Mouse (Mus musculus) ES-CJ7 (cell line): ENCODE measurements at regions not wholly inside any gene's neighbourhood (a gene's known extent, or its start where the extent isn't known, plus 50 kb on each side); places are given as distances from the start of the nearest gene placed in this dataset.

Source experiments
- DNase-seq: peaks from one replicate; pipeline ENCODE4 v3.0.0; 2011; ENCODE audit warnings: low read depth, low spot score

GRCm38 (mm10) chr15:5507545-5507913, 263.5 kb upstream of the Ptger4 start:
- DNase-seq = no peak

- DNase-seq = no peak
Measured at GRCm38 (mm10) chr15:5510056-5510455, 266.1 kb upstream of the Ptger4 start.

- DNase-seq = no peak
Measured at GRCm38 (mm10) chr15:5511046-5511445, 267.1 kb upstream of the Ptger4 start.

- no peak for DNase-seq
Measured at GRCm38 (mm10) chr15:5512546-5512945, 268.6 kb upstream of the Ptger4 start.

- DNase-seq = no peak
Measured at GRCm38 (mm10) chr15:5513146-5513545, 269.2 kb upstream of the Ptger4 start.

- DNase-seq = no peak
Measured at GRCm38 (mm10) chr15:5514217-5514616, 270.2 kb upstream of the Ptger4 start.

GRCm38 (mm10) chr15:5517244-5517966, 273.4 kb upstream of the Ptger4 start:
- DNase-seq = no peak

- no peak for DNase-seq
Measured at GRCm38 (mm10) chr15:5519552-5519951, 275.6 kb upstream of the Ptger4 start.

- DNase-seq = no peak
Measured at GRCm38 (mm10) chr15:5519997-5520396, 276.0 kb upstream of the Ptger4 start.

- no peak for DNase-seq
Measured at GRCm38 (mm10) chr15:5528619-5529018, 284.6 kb upstream of the Ptger4 start.

GRCm38 (mm10) chr15:5533656-5534055, 289.7 kb upstream of the Ptger4 start:
- DNase-seq = no peak

- no peak for DNase-seq
Measured at GRCm38 (mm10) chr15:5537432-5537831, 293.4 kb upstream of the Ptger4 start.

- no peak for DNase-seq
Measured at GRCm38 (mm10) chr15:5539301-5539928, 295.4 kb upstream of the Ptger4 start.

- no peak for DNase-seq
Measured at GRCm38 (mm10) chr15:5554526-5554925, 310.5 kb upstream of the Ptger4 start.

GRCm38 (mm10) chr15:5554926-5555325, 310.9 kb upstream of the Ptger4 start:
- DNase-seq = no peak

- no peak for DNase-seq
Measured at GRCm38 (mm10) chr15:5555381-5556066, 311.5 kb upstream of the Ptger4 start.

GRCm38 (mm10) chr15:5561783-5562182, 317.8 kb upstream of the Ptger4 start:
- DNase-seq = no peak

GRCm38 (mm10) chr15:5574366-5574765, 330.4 kb upstream of the Ptger4 start:
- DNase-seq = no peak

- no peak for DNase-seq
Measured at GRCm38 (mm10) chr15:5579559-5579958, 335.6 kb upstream of the Ptger4 start.

GRCm38 (mm10) chr15:5580416-5580815, 336.4 kb upstream of the Ptger4 start:
- no peak for DNase-seq

GRCm38 (mm10) chr15:5584381-5584780, 340.4 kb upstream of the Ptger4 start:
- DNase-seq = no peak

- DNase-seq = no peak
Measured at GRCm38 (mm10) chr15:5604732-5605266, 360.8 kb upstream of the Ptger4 start.

GRCm38 (mm10) chr15:5607533-5607932, 363.5 kb upstream of the Ptger4 start:
- no peak for DNase-seq
